Mouse (Mus musculus): ENCODE results near the gene Olfr770.
"Not testable (repeated sequence)": the region's sequence is repeated elsewhere in the genome, so short reads cannot be mapped to it uniquely, and the experiment has no call there.

Gene Olfr770

DNA sequence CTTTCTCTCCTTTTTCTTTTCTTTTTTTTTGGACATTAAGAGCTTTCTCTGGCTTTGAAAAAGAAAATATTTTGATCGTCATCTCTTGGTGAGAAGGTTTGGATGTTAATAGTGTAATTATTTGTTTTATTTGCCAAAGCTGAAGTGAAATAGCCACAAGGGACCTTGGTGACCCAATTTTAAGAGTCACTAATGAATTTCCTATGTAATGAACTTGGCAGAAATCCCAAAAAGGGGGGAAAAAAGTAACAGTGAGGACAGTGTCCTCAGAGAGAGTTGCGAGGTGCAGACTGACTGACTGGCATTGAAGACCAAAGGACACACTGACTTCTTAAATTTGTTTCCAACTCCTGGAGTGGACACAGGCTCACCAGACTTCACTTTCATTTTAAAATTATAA lies at the start of gene Olfr770:
Gene Olfr770 (minus strand): TSS at position 101 of the 400 bp plus-strand sequence.
- no peak for DNase-seq

DNA sequence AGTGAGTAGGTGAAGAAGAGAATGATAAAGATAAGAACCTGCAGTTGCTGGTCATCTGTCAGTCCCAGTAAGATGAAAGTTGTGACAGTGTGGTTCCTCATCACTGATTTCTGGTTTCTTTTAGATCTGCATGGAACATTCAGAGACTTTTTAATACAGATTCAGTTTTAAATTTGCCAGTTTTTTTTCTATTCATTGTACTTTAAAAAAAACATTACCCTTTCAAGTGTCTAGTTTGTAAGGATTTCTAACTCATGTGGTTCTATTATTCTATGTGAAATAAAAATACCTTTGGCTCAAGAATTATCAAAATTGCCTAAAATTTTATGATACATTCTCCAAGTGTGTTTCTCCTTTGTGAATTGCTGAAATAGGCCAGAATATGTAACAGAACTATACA lies 48.5 kb upstream of the Olfr770 start, which contains the start of gene Olfr773:
Gene Olfr773 (minus strand): TSS at position 101 of the 400 bp plus-strand sequence.
- not testable (repeated sequence) for DNase-seq

DNA sequence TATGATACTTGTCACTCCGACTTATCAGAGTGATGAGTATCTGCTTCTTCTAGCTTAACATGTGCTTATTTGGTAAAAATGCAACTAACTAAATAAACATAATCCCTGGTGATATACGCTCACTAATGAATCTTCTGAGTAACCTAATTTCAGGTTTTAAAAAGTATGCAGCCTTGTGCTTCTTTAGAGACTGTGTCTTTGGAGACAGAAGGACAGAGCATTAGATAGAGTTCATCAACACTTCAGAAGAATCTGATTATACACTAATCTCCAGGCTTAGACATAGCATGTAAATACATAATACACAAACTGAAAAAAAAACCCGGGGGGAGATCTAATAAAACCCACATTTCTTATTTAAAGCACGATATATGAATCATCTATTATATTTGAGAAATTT lies 39.0 kb upstream of the Olfr770 start, which contains the start of gene Olfr772:
Gene Olfr772 (minus strand): TSS at position 101 of the 400 bp plus-strand sequence.
- not testable (repeated sequence) for DNase-seq

DNA sequence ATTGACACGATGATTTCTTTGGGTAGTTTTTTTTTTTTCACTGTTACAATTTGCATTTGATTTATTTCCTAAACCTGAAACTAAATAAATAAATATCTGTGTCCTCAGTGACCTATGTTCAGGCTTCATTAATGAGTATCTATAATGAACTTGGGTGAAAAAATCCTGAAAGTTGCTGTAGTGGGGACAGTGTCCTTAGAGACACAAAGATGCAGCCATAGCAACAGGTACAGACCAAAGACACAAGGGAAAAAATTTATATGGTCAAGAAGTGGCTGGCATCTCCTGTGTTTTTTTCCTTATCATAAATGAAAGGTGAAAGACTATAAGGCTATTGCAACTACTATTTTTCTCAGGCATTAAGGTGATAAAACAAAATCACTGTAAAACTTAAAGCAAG lies 25.9 kb upstream of the Olfr770 start, which contains the start of gene Olfr771:
Gene Olfr771 (minus strand): TSS at position 101 of the 400 bp plus-strand sequence.
- no peak for DNase-seq

DNA sequence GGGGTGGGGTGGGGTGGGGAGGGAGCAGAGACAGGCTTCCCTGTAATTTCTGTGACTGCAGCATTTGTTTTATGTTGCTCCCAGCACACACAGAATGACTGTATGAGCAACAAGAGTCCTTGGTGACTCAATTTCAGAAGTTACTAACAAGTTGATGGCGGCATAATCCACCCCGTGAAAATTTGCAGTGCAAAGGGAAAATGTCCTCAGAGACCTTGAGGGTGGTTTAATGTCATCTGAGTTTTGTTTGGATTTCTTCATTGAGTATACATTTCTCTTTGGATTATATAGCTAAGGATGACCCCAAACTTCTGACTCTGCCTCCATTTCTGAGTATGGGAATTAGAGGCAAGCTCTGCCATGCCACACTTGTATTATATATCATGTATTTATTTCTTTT lies 21.0 kb downstream of the Olfr770 start, which contains the start of gene Olfr769:
Gene Olfr769 (minus strand): TSS at position 101 of the 400 bp plus-strand sequence.
- DNase-seq = no peak

DNA sequence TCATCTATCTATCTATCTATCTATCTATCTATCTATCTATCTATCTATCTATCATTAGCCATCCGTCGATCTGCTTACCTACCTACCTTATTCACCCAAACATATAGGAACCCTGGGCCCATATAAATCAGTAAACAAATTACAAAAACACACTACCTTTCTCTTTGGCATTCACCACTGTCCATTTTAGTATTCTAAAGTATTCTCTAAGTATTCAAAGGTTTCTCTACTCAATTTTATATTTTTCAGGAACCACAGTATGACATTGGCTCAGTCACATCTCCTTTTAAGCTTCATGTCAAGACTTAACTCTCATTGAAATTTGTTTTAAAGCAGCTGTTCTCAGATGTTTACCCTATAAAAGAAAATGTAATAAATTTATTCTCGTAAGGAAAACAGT lies 23.7 kb downstream of the Olfr770 start:
- DNase-seq = no peak

DNA sequence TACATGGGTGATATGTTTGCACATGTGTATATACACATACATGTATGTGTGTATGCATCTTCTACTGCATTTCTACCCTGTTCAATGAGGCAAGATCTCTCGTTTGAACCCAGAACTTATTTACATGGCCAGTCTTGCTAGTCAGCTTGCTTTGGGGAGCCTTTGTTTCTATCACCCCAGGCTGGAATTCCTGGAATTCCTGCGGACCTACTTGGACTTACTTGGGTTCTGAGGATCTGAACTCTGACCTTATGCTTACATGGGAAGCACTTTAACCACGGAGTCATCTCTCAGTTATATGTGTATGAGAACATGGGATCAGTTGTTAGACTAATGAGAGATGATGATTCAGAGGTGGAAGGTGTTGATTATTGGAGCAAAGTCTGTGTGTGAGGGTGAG lies 37.6 kb downstream of the Olfr770 start:
- DNase-seq = no peak

DNA sequence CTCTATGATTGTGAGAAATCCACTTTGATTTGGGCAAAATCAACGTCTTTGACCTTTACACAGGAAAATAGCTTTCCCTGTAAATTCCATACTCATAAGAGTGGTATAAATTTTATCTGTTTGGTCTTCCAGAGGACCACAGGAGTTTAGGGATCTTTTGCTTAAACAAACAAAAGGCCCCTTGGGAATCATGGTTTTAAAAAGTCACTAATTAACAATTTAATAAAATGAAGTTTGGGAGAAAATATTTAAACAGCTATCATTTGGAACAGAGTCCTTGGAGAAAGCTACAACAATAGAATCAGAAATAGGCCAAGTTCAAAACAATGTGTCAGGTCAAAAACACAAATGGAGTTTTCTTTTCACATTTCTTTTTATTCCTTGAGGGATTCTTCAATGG lies 39.5 kb downstream of the Olfr770 start, which contains the start of gene Olfr768:
Gene Olfr768 (minus strand): TSS at position 101 of the 400 bp plus-strand sequence.
- DNase-seq = no peak

DNA sequence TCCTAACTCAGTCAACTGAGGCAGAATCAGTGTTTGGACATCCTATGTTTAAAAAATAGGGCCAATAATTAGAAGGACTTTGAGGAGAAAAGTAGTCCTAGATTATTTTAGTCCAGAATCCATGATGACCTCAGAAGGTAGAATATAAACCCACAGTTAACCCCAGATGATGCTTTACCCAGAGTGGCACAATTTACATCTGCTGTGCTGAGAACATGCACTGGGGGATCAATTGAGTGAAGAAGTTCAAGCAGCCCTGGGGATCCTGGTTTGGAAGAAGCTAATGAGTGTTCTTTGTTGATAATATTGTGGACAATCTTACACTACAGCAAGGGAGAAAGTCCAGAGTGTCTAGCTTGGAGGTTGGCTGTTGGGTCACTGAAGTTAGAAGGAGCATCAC lies 56.0 kb downstream of the Olfr770 start, which contains the start of gene Olfr767:
Gene Olfr767 (minus strand): TSS at position 101 of the 400 bp plus-strand sequence.
- not testable (repeated sequence) for DNase-seq

Data from B cell, adult 2 months (primary cell).